Mouse (Mus musculus): Measurements from ENCODE around the gene Ptprz1.

The Ptprz1 gene

GRCm38 (mm10) chr6:22874781-22875613 lies at the start of gene Ptprz1:
Ptprz1 (plus strand) TSS chr6:22875502.
- peak; percentile 89 for DNase-seq (ENCODE audit: low spot score)

GRCm38 (mm10) chr6:22833637-22834036 lies 41.7 kb upstream of the Ptprz1 start:
- peak; percentile 71 for DNase-seq (ENCODE audit: low spot score)

GRCm38 (mm10) chr6:22834100-22834970 lies 41.0 kb upstream of the Ptprz1 start:
- peak; percentile 57 for DNase-seq (ENCODE audit: low spot score)

- peak; percentile 35 for DNase-seq (ENCODE audit: low spot score)
Measured at GRCm38 (mm10) chr6:22875614-22876541, 576 bp downstream of the Ptprz1 start.

- no peak for DNase-seq (ENCODE audit: low spot score)
Measured at GRCm38 (mm10) chr6:22887978-22888377, 12.7 kb downstream of the Ptprz1 start.

- DNase-seq (ENCODE audit: low spot score): no peak
Measured at GRCm38 (mm10) chr6:22889333-22889732, 14.0 kb downstream of the Ptprz1 start.

GRCm38 (mm10) chr6:22901983-22902382 lies 26.7 kb downstream of the Ptprz1 start:
- no peak for DNase-seq (ENCODE audit: low spot score)

GRCm38 (mm10) chr6:22908510-22909256 lies 33.4 kb downstream of the Ptprz1 start:
- no peak for DNase-seq (ENCODE audit: low spot score)

GRCm38 (mm10) chr6:22909257-22909907 lies 34.1 kb downstream of the Ptprz1 start:
- peak; percentile 46 for DNase-seq (ENCODE audit: low spot score)

- DNase-seq (ENCODE audit: low spot score): no peak
Measured at GRCm38 (mm10) chr6:22909908-22910260, 34.6 kb downstream of the Ptprz1 start.

- peak; percentile 59 for DNase-seq (ENCODE audit: low spot score)
Measured at GRCm38 (mm10) chr6:22922880-22923279, 47.6 kb downstream of the Ptprz1 start.

- no peak for DNase-seq (ENCODE audit: low spot score)
Measured at GRCm38 (mm10) chr6:22932768-22933265, 57.5 kb downstream of the Ptprz1 start.

GRCm38 (mm10) chr6:22937126-22937525 lies 61.8 kb downstream of the Ptprz1 start:
- no peak for DNase-seq (ENCODE audit: low spot score)

GRCm38 (mm10) chr6:22937526-22937925 lies 62.2 kb downstream of the Ptprz1 start:
- DNase-seq (ENCODE audit: low spot score): no peak

GRCm38 (mm10) chr6:22944191-22944590 lies 68.9 kb downstream of the Ptprz1 start:
- DNase-seq (ENCODE audit: low spot score): no peak

- DNase-seq (ENCODE audit: low spot score): no peak
Measured at GRCm38 (mm10) chr6:22963374-22963773, 88.1 kb downstream of the Ptprz1 start.

- DNase-seq (ENCODE audit: low spot score): peak; percentile 81
Measured at GRCm38 (mm10) chr6:22968073-22968472, 92.8 kb downstream of the Ptprz1 start.

GRCm38 (mm10) chr6:22983769-22984519 lies 108.6 kb downstream of the Ptprz1 start:
- DNase-seq (ENCODE audit: low spot score): peak; percentile 65

- DNase-seq (ENCODE audit: low spot score): peak; percentile 71
Measured at GRCm38 (mm10) chr6:22984520-22985154, 109.3 kb downstream of the Ptprz1 start.
